Mouse (Mus musculus): ENCODE data around the gene Zfp949. TPM values are rescaled to one million over a fixed set of nuclear protein-coding genes. Genes with fewer than 3 reads are reported as not detected.

The Zfp949 gene
- polyA plus RNA-seq, 1 experiment, result 19.7 TPM

- no peak overlapping the region for H3K27ac ChIP-seq (ENCODE audit: control insufficient read depth, insufficient read depth, low read depth, low read length)
- H3K27me3 ChIP-seq (ENCODE audit: control insufficient read depth, insufficient read depth, low read length), result no peaks in the 10 kb centered on the region
- no peak for TF ChIP-seq POLR2A (IDR thresholded peaks at IDR 0.05; ENCODE audit: control insufficient read depth, low read depth, low read length)
- TF ChIP-seq CTCF (IDR thresholded peaks at IDR 0.05; ENCODE audit: control insufficient read depth, insufficient read depth, insufficient replicate concordance, low read depth, low read length), result no peak
- H3K36me3 ChIP-seq (ENCODE audit: control insufficient read depth, insufficient read depth, low read length), result no peaks in the 10 kb centered on the region
- no peaks in the 10 kb centered on the region for H3K4me1 ChIP-seq (ENCODE audit: control insufficient read depth, insufficient read depth, low read length)
- H3K4me3 ChIP-seq (ENCODE audit: control insufficient read depth, low read depth, low read length), result no peak overlapping the region
These were observed 8.1 kb upstream of the Zfp949 start for GRCm38 (mm10) chr9:88539546-88540224.

- H3K4me1 ChIP-seq (ENCODE audit: control insufficient read depth, insufficient read depth, low read length), result no peaks in the 10 kb centered on the region; the same call in 1 of the 2 replicates
- TF ChIP-seq POLR2A (IDR thresholded peaks at IDR 0.05; ENCODE audit: control insufficient read depth, low read depth, low read length), result no peak
- TF ChIP-seq CTCF (IDR thresholded peaks at IDR 0.05; ENCODE audit: control insufficient read depth, insufficient read depth, insufficient replicate concordance, low read depth, low read length), result no peak
- no peak overlapping the region for H3K27ac ChIP-seq (ENCODE audit: control insufficient read depth, insufficient read depth, low read depth, low read length)
- no peaks in the 10 kb centered on the region for H3K36me3 ChIP-seq (ENCODE audit: control insufficient read depth, insufficient read depth, low read length)
- H3K27me3 ChIP-seq (ENCODE audit: control insufficient read depth, insufficient read depth, low read length), result no peaks in the 10 kb centered on the region
- H3K4me3 ChIP-seq (ENCODE audit: control insufficient read depth, low read depth, low read length), result no peak overlapping the region
These were observed 5.0 kb upstream of the Zfp949 start for GRCm38 (mm10) chr9:88542816-88543215.

- TF ChIP-seq POLR2A (IDR thresholded peaks at IDR 0.05; ENCODE audit: control insufficient read depth, low read depth, low read length), result no peak
- Histone ChIP-seq H3K27ac (ENCODE audit: control insufficient read depth, insufficient read depth, low read depth, low read length) (no peak overlapping the region), H3K27me3 (ENCODE audit: control insufficient read depth, insufficient read depth, low read length) (no peaks in the 10 kb centered on the region), H3K4me3 (ENCODE audit: control insufficient read depth, low read depth, low read length) (no peak overlapping the region), H3K36me3 (ENCODE audit: control insufficient read depth, insufficient read depth, low read length) (no peaks in the 10 kb centered on the region), H3K4me1 (ENCODE audit: control insufficient read depth, insufficient read depth, low read length) (no peaks in the 10 kb centered on the region; the same call in none of the 2 replicates)
These were observed 2.3 kb upstream of the Zfp949 start for GRCm38 (mm10) chr9:88545534-88545933.

- Histone ChIP-seq H3K4me1 (ENCODE audit: control insufficient read depth, insufficient read depth, low read length) (no peaks in the 10 kb centered on the region; the same call in none of the 2 replicates), H3K27ac (ENCODE audit: control insufficient read depth, insufficient read depth, low read depth, low read length) (no peak overlapping the region), H3K36me3 (ENCODE audit: control insufficient read depth, insufficient read depth, low read length) (no peaks in the 10 kb centered on the region), H3K4me3 (ENCODE audit: control insufficient read depth, low read depth, low read length) (no peak overlapping the region), H3K27me3 (ENCODE audit: control insufficient read depth, insufficient read depth, low read length) (no peaks in the 10 kb centered on the region)
- no peak for TF ChIP-seq POLR2A (IDR thresholded peaks at IDR 0.05; ENCODE audit: control insufficient read depth, low read depth, low read length)
- TF ChIP-seq CTCF (IDR thresholded peaks at IDR 0.05; ENCODE audit: control insufficient read depth, insufficient read depth, insufficient replicate concordance, low read depth, low read length), result no peak
These were observed 1.7 kb upstream of the Zfp949 start for GRCm38 (mm10) chr9:88546166-88546565.

GRCm38 (mm10) chr9:88546657-88547056 lies 1.2 kb upstream of the Zfp949 start:
- Histone ChIP-seq H3K36me3 (ENCODE audit: control insufficient read depth, insufficient read depth, low read length) (no peaks in the 10 kb centered on the region), H3K27me3 (ENCODE audit: control insufficient read depth, insufficient read depth, low read length) (no peaks in the 10 kb centered on the region), H3K4me3 (ENCODE audit: control insufficient read depth, low read depth, low read length) (no peak overlapping the region), H3K27ac (ENCODE audit: control insufficient read depth, insufficient read depth, low read depth, low read length) (no peak overlapping the region), H3K4me1 (ENCODE audit: control insufficient read depth, insufficient read depth, low read length) (no peaks in the 10 kb centered on the region; the same call in none of the 2 replicates)
- TF ChIP-seq CTCF (IDR thresholded peaks at IDR 0.05; ENCODE audit: control insufficient read depth, insufficient read depth, insufficient replicate concordance, low read depth, low read length) (no peak), POLR2A (IDR thresholded peaks at IDR 0.05; ENCODE audit: control insufficient read depth, low read depth, low read length) (no peak)

- H3K27me3 ChIP-seq (ENCODE audit: control insufficient read depth, insufficient read depth, low read length), result no peaks in the 10 kb centered on the region
- peak overlapping the region; percentile 59; the same call in 1 of the 2 replicates for H3K4me3 ChIP-seq (ENCODE audit: control insufficient read depth, low read depth, low read length)
- no peaks in the 10 kb centered on the region for H3K36me3 ChIP-seq (ENCODE audit: control insufficient read depth, insufficient read depth, low read length)
- H3K27ac ChIP-seq (ENCODE audit: control insufficient read depth, insufficient read depth, low read depth, low read length), result no peak overlapping the region
- no peak for TF ChIP-seq POLR2A (IDR thresholded peaks at IDR 0.05; ENCODE audit: control insufficient read depth, low read depth, low read length)
- no peak; the same call in 1 of the 2 replicates for TF ChIP-seq CTCF (IDR thresholded peaks at IDR 0.05; ENCODE audit: control insufficient read depth, insufficient read depth, insufficient replicate concordance, low read depth, low read length)
- H3K4me1 ChIP-seq (ENCODE audit: control insufficient read depth, insufficient read depth, low read length), result no peaks in the 10 kb centered on the region; the same call in none of the 2 replicates
These were observed 550 bp upstream of the Zfp949 start for GRCm38 (mm10) chr9:88547270-88547669.

GRCm38 (mm10) chr9:88548614-88548945 lies 760 bp downstream of the Zfp949 start:
- H3K36me3 ChIP-seq (ENCODE audit: control insufficient read depth, insufficient read depth, low read length), result no peaks in the 10 kb centered on the region
- TF ChIP-seq CTCF (IDR thresholded peaks at IDR 0.05; ENCODE audit: control insufficient read depth, insufficient read depth, insufficient replicate concordance, low read depth, low read length) (no peak), POLR2A (IDR thresholded peaks at IDR 0.05; ENCODE audit: control insufficient read depth, low read depth, low read length) (no peak)
- H3K4me1 ChIP-seq (ENCODE audit: control insufficient read depth, insufficient read depth, low read length), result no peaks in the 10 kb centered on the region; the same call in none of the 2 replicates
- peak overlapping the region; percentile 96 for H3K27ac ChIP-seq (ENCODE audit: control insufficient read depth, insufficient read depth, low read depth, low read length)
- no peaks in the 10 kb centered on the region for H3K27me3 ChIP-seq (ENCODE audit: control insufficient read depth, insufficient read depth, low read length)
- peak overlapping the region; percentile 100 for H3K4me3 ChIP-seq (ENCODE audit: control insufficient read depth, low read depth, low read length)

Data from testis, adult 2 months (tissue).